Mouse (Mus musculus) spleen, adult 2 months (tissue): ENCODE data around the gene Doc2g.

Experiments
- CTCF ChIP-seq: fragments of 200-500 bp; IDR thresholded peaks from 2 replicates; pipeline ENCODE4 v1.5.1; 2011; ENCODE audit warnings: mild to moderate bottlenecking, inconsistent platforms; ENCODE audit not compliant: insufficient read depth, insufficient read length, insufficient replicate concordance; ENCODE audit errors: extremely low read depth
- POLR2A ChIP-seq: fragments of 200-500 bp; IDR thresholded peaks from 2 replicates; pipeline ENCODE4 v1.6.1; 2011; ENCODE audit warnings: low read depth, low read length, inconsistent platforms

- no peak for TF ChIP-seq CTCF
- TF ChIP-seq POLR2A = no peak
Observed at GRCm38 (mm10) chr19:3990804-3991203, 12.3 kb upstream of the Doc2g start.
